Mouse (Mus musculus): Measurements from ENCODE around the gene Gm13271. TPM values are rescaled to one million over a fixed set of nuclear protein-coding genes. Genes with fewer than 3 reads are reported as not detected.
"Not testable (repeated sequence)": the region's sequence is repeated elsewhere in the genome, so short reads cannot be mapped to it uniquely, and the experiment has no call there.

The Gm13271 gene
- polyA plus RNA-seq, 1 experiment from 2014 or later = not detected

DNA sequence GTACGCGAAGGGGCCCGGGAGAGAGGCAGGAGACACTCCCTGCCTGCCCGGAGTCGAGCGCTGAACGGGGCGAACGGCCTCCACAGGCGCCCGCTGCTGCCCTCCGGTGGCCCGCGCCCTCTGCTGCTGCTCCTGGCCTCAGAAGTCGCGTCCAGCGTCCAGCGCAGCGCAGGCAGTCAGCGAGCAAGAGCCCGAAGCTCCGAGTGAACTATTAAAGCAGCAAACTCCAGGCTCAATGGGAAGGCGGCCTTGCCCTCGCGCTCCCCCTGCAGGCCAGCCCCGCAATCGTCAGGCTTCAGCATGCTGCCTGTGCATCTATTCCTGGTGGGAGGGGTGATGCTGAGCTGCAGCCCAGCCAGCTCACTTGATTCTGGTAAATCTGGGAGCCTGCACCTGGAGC is 30.7 kb downstream of the Gm13271 start, which contains the start of gene Gm13276:
TSS of gene Gm13276 (plus strand) at position 301 of the 400 bp plus-strand sequence.
- no CpG with 5 or more reads among the region's 27 CpGs for WGBS
- H3K9me3 ChIP-seq (ENCODE audit: low read depth, low read length); DNase-seq; H3K36me3 ChIP-seq (ENCODE audit: insufficient read depth); H3K27ac ChIP-seq (ENCODE audit: low read depth); H3K4me1 ChIP-seq (ENCODE audit: insufficient read depth); H3K9ac ChIP-seq; H3K4me3 ChIP-seq (ENCODE audit: low read depth, low read length); H3K27me3 ChIP-seq (ENCODE audit: insufficient read depth, low read length); ATAC-seq (ENCODE audit: insufficient read depth); H3K4me2 ChIP-seq: not testable (repeated sequence)

GRCm38 (mm10) chr4:88788402-88788801 is 33.7 kb downstream of the Gm13271 start, which contains the start of gene Gm13277:
Gm13277 (plus strand) TSS chr4:88788632.
- H3K27ac ChIP-seq (ENCODE audit: low read depth); H3K9me3 ChIP-seq (ENCODE audit: low read depth, low read length); H3K36me3 ChIP-seq (ENCODE audit: insufficient read depth); H3K4me2 ChIP-seq; H3K9ac ChIP-seq; H3K4me1 ChIP-seq (ENCODE audit: insufficient read depth); ATAC-seq (ENCODE audit: insufficient read depth); DNase-seq; H3K4me3 ChIP-seq (ENCODE audit: low read depth, low read length); H3K27me3 ChIP-seq (ENCODE audit: insufficient read depth, low read length): not testable (repeated sequence)
- TF ChIP-seq CTCF (IDR thresholded peaks at IDR 0.05; ENCODE audit: low read depth) = peak; percentile 64
- WGBS = no CpG with 5 or more reads among the region's 28 CpGs

GRCm38 (mm10) chr4:88791250-88791649 is 36.6 kb downstream of the Gm13271 start, which contains the start of gene Gm13278:
Gm13278 (plus strand) TSS chr4:88791550.
- H3K9me3 ChIP-seq (ENCODE audit: low read depth, low read length); H3K36me3 ChIP-seq (ENCODE audit: insufficient read depth); H3K4me1 ChIP-seq (ENCODE audit: insufficient read depth); H3K27ac ChIP-seq (ENCODE audit: low read depth); ATAC-seq (ENCODE audit: insufficient read depth); H3K4me2 ChIP-seq; H3K4me3 ChIP-seq (ENCODE audit: low read depth, low read length); H3K27me3 ChIP-seq (ENCODE audit: insufficient read depth, low read length); DNase-seq; H3K9ac ChIP-seq: not testable (repeated sequence)
- no CpG with 5 or more reads among the region's 28 CpGs for WGBS

DNA sequence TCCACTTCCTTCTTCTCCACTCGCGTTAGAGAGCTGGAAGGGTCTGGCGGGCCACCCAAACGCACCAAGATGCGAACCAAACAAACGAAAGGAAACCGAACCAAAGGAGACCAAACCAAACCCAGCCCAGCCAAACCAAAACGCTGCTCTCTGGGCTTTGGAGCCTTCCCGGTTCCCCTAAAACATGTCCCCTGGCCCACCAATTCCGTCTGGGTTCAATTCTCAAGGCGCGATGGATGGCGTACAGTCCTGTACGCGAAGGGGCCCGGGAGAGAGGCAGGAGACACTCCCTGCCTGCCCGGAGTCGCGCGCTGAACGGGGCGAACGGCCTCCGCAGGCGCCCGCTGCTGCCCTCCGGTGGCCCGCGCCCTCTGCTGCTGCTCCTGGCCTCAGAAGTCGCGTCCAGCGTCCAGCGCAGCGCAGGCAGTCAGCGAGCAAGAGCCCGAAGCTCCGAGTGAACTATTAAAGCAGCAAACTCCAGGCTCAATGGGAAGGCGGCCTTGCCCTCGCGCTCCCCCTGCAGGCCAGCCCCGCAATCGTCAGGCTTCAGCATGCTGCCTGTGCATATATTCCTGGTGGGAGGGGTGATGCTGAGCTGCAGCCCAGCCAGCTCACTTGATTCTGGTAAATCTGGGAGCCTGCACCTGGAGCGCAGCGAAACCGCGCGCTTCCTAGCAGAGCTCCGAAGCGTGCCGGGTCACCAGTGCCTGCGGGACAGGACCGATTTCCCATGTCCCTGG is 39.4 kb downstream of the Gm13271 start, which contains the start of gene Gm13275:
TSS of gene Gm13275 (plus strand) at position 552 of the 740 bp plus-strand sequence.
- not testable (repeated sequence) for H3K9me3 ChIP-seq (ENCODE audit: low read depth, low read length); H3K27ac ChIP-seq (ENCODE audit: low read depth); H3K4me3 ChIP-seq (ENCODE audit: low read depth, low read length); DNase-seq; H3K4me2 ChIP-seq; ATAC-seq (ENCODE audit: insufficient read depth); H3K36me3 ChIP-seq (ENCODE audit: insufficient read depth); H3K27me3 ChIP-seq (ENCODE audit: insufficient read depth, low read length); H3K4me1 ChIP-seq (ENCODE audit: insufficient read depth); H3K9ac ChIP-seq
- WGBS = 0% methylated on average over 8 of the region's 52 CpGs
- peak; percentile 45; the same call in 1 of the 2 replicates for TF ChIP-seq CTCF (IDR thresholded peaks at IDR 0.05; ENCODE audit: low read depth)

DNA sequence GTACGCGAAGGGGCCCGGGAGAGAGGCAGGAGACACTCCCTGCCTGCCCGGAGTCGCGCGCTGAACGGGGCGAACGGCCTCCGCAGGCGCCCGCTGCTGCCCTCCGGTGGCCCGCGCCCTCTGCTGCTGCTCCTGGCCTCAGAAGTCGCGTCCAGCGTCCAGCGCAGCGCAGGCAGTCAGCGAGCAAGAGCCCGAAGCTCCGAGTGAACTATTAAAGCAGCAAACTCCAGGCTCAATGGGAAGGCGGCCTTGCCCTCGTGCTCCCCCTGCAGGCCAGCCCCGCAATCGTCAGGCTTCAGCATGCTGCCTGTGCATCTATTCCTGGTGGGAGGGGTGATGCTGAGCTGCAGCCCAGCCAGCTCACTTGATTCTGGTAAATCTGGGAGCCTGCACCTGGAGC is 42.4 kb downstream of the Gm13271 start, which contains the start of gene Gm13279:
TSS of gene Gm13279 (plus strand) at position 301 of the 400 bp plus-strand sequence.
- not testable (repeated sequence) for H3K9me3 ChIP-seq (ENCODE audit: low read depth, low read length)
- whole genome bisulfite sequencing = no CpG with 5 or more reads among the region's 28 CpGs

DNA sequence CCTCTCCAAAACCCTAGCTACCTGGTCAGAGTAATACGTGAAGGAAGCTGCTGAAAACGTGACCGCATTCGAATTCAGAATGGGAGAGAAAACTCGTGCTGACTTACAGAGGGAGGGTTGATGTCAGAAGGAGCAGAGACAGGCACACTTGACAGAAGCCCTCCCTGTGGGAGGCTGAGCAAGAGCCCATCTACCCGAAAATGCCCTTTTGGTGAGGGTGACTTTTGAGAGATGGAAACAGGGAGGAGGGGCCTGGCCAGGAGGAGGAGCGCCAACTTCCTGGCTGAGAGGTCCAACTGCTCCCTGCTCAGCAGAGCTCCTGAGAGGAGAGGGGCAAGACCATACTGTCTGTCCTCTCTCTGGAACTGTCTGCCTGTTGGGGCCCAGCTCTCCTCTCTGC is 44.7 kb downstream of the Gm13271 start, which contains the start of gene Gm13285:
TSS of gene Gm13285 (plus strand) at position 301 of the 400 bp plus-strand sequence.
- not testable (repeated sequence) for H3K9me3 ChIP-seq (ENCODE audit: low read depth, low read length); H3K4me3 ChIP-seq (ENCODE audit: low read depth, low read length); H3K4me1 ChIP-seq (ENCODE audit: insufficient read depth); H3K27ac ChIP-seq (ENCODE audit: low read depth); DNase-seq; H3K4me2 ChIP-seq; H3K9ac ChIP-seq; H3K36me3 ChIP-seq (ENCODE audit: insufficient read depth); H3K27me3 ChIP-seq (ENCODE audit: insufficient read depth, low read length); ATAC-seq (ENCODE audit: insufficient read depth)
- 11% methylated on average over 4 of the region's 7 CpGs for WGBS

More for the DNA sequence above, 42.4 kb downstream of the Gm13271 start, which contains the start of gene Gm13279:
- not testable (repeated sequence) for H3K4me1 ChIP-seq (ENCODE audit: insufficient read depth); H3K27me3 ChIP-seq (ENCODE audit: insufficient read depth, low read length); H3K27ac ChIP-seq (ENCODE audit: low read depth); H3K36me3 ChIP-seq (ENCODE audit: insufficient read depth); ATAC-seq (ENCODE audit: insufficient read depth); H3K4me2 ChIP-seq; DNase-seq; H3K9ac ChIP-seq; H3K4me3 ChIP-seq (ENCODE audit: low read depth, low read length)

GRCm38 (mm10) chr4:88802954-88803353 is 48.3 kb downstream of the Gm13271 start, which contains the start of gene Gm13287:
Gm13287 (plus strand) TSS chr4:88803254.
- DNase-seq; H3K27me3 ChIP-seq (ENCODE audit: insufficient read depth, low read length); H3K4me3 ChIP-seq (ENCODE audit: low read depth, low read length); H3K27ac ChIP-seq (ENCODE audit: low read depth); H3K9ac ChIP-seq; H3K36me3 ChIP-seq (ENCODE audit: insufficient read depth); ATAC-seq (ENCODE audit: insufficient read depth); H3K4me1 ChIP-seq (ENCODE audit: insufficient read depth); H3K9me3 ChIP-seq (ENCODE audit: low read depth, low read length): not testable (repeated sequence)
- WGBS = no CpG with 5 or more reads among the region's 29 CpGs
- H3K4me2 ChIP-seq = 0 out of 2 replicates have a peak within 1 kb of the TSS, but pooled peaks have one; percentile 25

Other genes with a start within 250 kb of the Gm13271 start
- not detected in 2 replicates for gene Ifnb1, start 232.1 kb upstream of the Gm13271 start, polyA plus RNA-seq (2014; fragmentation: Nextera tagmentation; extraction: Ambion mirVana)
- not detected in 2 replicates for gene Ifna15, start 196.6 kb upstream of the Gm13271 start, polyA plus RNA-seq (2014; fragmentation: Nextera tagmentation; extraction: Ambion mirVana)
- gene Ifna14, start 183.1 kb upstream of the Gm13271 start, polyA plus RNA-seq (2014; fragmentation: Nextera tagmentation; extraction: Ambion mirVana) = not detected in 2 replicates
- not detected in 2 replicates for gene Ifna9, start 162.5 kb upstream of the Gm13271 start, polyA plus RNA-seq (2014; fragmentation: Nextera tagmentation; extraction: Ambion mirVana)
- gene Ifna12, start 151.5 kb upstream of the Gm13271 start, polyA plus RNA-seq (2014; fragmentation: Nextera tagmentation; extraction: Ambion mirVana) = not detected in 2 replicates
- gene C87499, start 120.5 kb upstream of the Gm13271 start, polyA plus RNA-seq (2014; fragmentation: Nextera tagmentation; extraction: Ambion mirVana) = not detected in 2 replicates
- not detected in 2 replicates for gene Ifna13, start 110.4 kb upstream of the Gm13271 start, polyA plus RNA-seq (2014; fragmentation: Nextera tagmentation; extraction: Ambion mirVana)
- not detected in 2 replicates for gene Ifna16, start 77.9 kb upstream of the Gm13271 start, polyA plus RNA-seq (2014; fragmentation: Nextera tagmentation; extraction: Ambion mirVana)
- gene Ifna2, start 71.0 kb upstream of the Gm13271 start, polyA plus RNA-seq (2014; fragmentation: Nextera tagmentation; extraction: Ambion mirVana) = not detected in 2 replicates
- not detected in 2 replicates for gene Ifnab, start 63.5 kb upstream of the Gm13271 start, polyA plus RNA-seq (2014; fragmentation: Nextera tagmentation; extraction: Ambion mirVana)
- gene Gm26566, start 33.1 kb upstream of the Gm13271 start, polyA plus RNA-seq (2014; fragmentation: Nextera tagmentation; extraction: Ambion mirVana) = 1.1 TPM in 2 replicates
- 117 TPM in 2 replicates for gene Klhl9, start 32.4 kb upstream of the Gm13271 start, polyA plus RNA-seq (2014; fragmentation: Nextera tagmentation; extraction: Ambion mirVana)
- gene Gm13283, start 5.3 kb downstream of the Gm13271 start, polyA plus RNA-seq (2014; fragmentation: Nextera tagmentation; extraction: Ambion mirVana) = 0.27 and 0.33 TPM in 2 replicates
- gene Gm13290, start 19.0 kb downstream of the Gm13271 start, polyA plus RNA-seq (2014; fragmentation: Nextera tagmentation; extraction: Ambion mirVana) = 0.60 TPM in 1 of 2 replicates, not detected in the other
- gene Gm13289, start 22.1 kb downstream of the Gm13271 start, polyA plus RNA-seq (2014; fragmentation: Nextera tagmentation; extraction: Ambion mirVana) = not detected in 2 replicates
- gene Gm13272, start 25.0 kb downstream of the Gm13271 start, polyA plus RNA-seq (2014; fragmentation: Nextera tagmentation; extraction: Ambion mirVana) = not detected in 2 replicates
- gene Ifnz, start 27.3 kb downstream of the Gm13271 start, polyA plus RNA-seq (2014; fragmentation: Nextera tagmentation; extraction: Ambion mirVana) = 0.14 and 0.26 TPM in 2 replicates
- gene Gm13276, start 30.8 kb downstream of the Gm13271 start, polyA plus RNA-seq (2014; fragmentation: Nextera tagmentation; extraction: Ambion mirVana) = not detected in 2 replicates
- gene Gm13277, start 33.8 kb downstream of the Gm13271 start, polyA plus RNA-seq (2014; fragmentation: Nextera tagmentation; extraction: Ambion mirVana) = not detected in 2 replicates
- not detected in 2 replicates for gene Gm13278, start 36.7 kb downstream of the Gm13271 start, polyA plus RNA-seq (2014; fragmentation: Nextera tagmentation; extraction: Ambion mirVana)
- gene Gm13275, start 39.6 kb downstream of the Gm13271 start, polyA plus RNA-seq (2014; fragmentation: Nextera tagmentation; extraction: Ambion mirVana) = not detected in 2 replicates
- gene Gm13279, start 42.5 kb downstream of the Gm13271 start, polyA plus RNA-seq (2014; fragmentation: Nextera tagmentation; extraction: Ambion mirVana) = not detected in 2 replicates
- gene Gm13285, start 44.8 kb downstream of the Gm13271 start, polyA plus RNA-seq (2014; fragmentation: Nextera tagmentation; extraction: Ambion mirVana) = 1.2 and 1.7 TPM in 2 replicates
- gene Gm13287, start 48.4 kb downstream of the Gm13271 start, polyA plus RNA-seq (2014; fragmentation: Nextera tagmentation; extraction: Ambion mirVana) = not detected in 2 replicates
- gene Gm13288, start 50.7 kb downstream of the Gm13271 start, polyA plus RNA-seq (2014; fragmentation: Nextera tagmentation; extraction: Ambion mirVana) = 0.09 TPM in 1 of 2 replicates, not detected in the other
- gene Ifna7, start 61.4 kb downstream of the Gm13271 start, polyA plus RNA-seq (2014; fragmentation: Nextera tagmentation; extraction: Ambion mirVana) = not detected in 2 replicates
- not detected in 2 replicates for gene Ifna11, start 65.1 kb downstream of the Gm13271 start, polyA plus RNA-seq (2014; fragmentation: Nextera tagmentation; extraction: Ambion mirVana)
- gene Ifna6, start 72.5 kb downstream of the Gm13271 start, polyA plus RNA-seq (2014; fragmentation: Nextera tagmentation; extraction: Ambion mirVana) = not detected in 2 replicates
- gene Ifna5, start 80.7 kb downstream of the Gm13271 start, polyA plus RNA-seq (2014; fragmentation: Nextera tagmentation; extraction: Ambion mirVana) = not detected in 2 replicates
- gene Ifna4, start 87.0 kb downstream of the Gm13271 start, polyA plus RNA-seq (2014; fragmentation: Nextera tagmentation; extraction: Ambion mirVana) = not detected in 2 replicates
- gene Ifna1, start 95.2 kb downstream of the Gm13271 start, polyA plus RNA-seq (2014; fragmentation: Nextera tagmentation; extraction: Ambion mirVana) = not detected in 2 replicates
- gene Ifne, start 125.3 kb downstream of the Gm13271 start, polyA plus RNA-seq (2014; fragmentation: Nextera tagmentation; extraction: Ambion mirVana) = not detected in 2 replicates